Mouse (Mus musculus) bone marrow, adult 2 months (tissue): ENCODE data around the gene Pex13.

Experiments
- CTCF ChIP-seq: fragments of 200-500 bp; IDR thresholded peaks from 2 replicates; pipeline ENCODE4 v1.5.1; 2011; ENCODE audit warnings: low read length, control low read depth; ENCODE audit not compliant: control insufficient read depth, insufficient read depth
- POLR2A ChIP-seq: fragments of 200-500 bp; IDR thresholded peaks from 2 replicates; pipeline ENCODE4 v1.6.1; 2011; ENCODE audit warnings: low read depth, mild to moderate bottlenecking, control low read depth, low read length, borderline replicate concordance; ENCODE audit not compliant: control insufficient read depth

DNA sequence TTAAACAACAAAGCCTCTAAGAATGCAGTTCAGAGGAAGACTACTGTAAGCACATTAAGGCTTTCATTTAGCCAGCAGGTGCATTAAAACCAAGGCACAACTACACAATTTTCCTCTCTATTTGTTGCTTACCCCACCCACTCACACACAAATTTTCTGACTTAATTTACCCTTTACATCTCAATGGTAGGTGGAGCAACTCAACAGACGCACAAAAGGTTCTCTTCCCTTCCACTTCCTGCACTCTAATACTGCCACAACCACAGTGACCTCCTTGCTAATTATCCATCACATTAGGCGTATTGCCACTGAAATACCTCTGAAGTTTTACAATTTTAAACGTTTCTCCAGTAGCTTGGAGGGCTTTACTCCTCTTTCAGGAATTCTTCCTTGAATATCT, 12.1 kb downstream of the Pex13 start:
- TF ChIP-seq CTCF (no peak), POLR2A (no peak)
